Mouse (Mus musculus) layer of hippocampus, postnatal 25 days (tissue): ENCODE measurements at regions not wholly inside any gene's neighbourhood (a gene's known extent, or its start where the extent isn't known, plus 50 kb on each side); places are given as distances from the start of the nearest gene placed in this dataset.
"Not testable (repeated sequence)": the region's sequence is repeated elsewhere in the genome, so short reads cannot be mapped to it uniquely, and the experiment has no call there.

ENCODE experiments used
- DNase-seq, 2 experiments: peaks; one replicate each; pipeline ENCODE4 v3.0.0; 2022; ENCODE audit warnings: mixed read lengths in 2 of 2, low spot score in 1 of 2; ENCODE audit errors: extremely low spot score in 1 of 2

DNA sequence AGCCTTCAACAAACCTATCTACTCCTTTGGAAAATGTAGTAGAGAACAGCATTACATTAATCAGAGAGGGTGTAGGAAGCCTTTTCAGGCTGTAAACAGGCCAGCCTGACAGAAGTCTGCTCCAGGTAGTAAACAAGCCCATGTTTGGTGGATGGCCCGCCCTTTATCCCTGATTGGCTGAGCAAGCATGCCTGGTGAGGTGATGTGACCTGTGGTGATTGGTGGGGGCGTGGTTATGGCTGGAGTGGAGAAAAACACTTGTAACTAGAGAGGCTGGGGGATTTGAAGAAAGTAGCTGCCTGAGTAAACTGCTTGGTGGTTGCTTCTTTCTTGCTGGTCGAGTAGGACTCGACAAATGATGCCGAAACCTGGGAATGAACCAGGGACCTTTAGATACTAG lies 621.3 kb upstream of the Dsel start:
- not testable (repeated sequence) for DNase-seq

DNA sequence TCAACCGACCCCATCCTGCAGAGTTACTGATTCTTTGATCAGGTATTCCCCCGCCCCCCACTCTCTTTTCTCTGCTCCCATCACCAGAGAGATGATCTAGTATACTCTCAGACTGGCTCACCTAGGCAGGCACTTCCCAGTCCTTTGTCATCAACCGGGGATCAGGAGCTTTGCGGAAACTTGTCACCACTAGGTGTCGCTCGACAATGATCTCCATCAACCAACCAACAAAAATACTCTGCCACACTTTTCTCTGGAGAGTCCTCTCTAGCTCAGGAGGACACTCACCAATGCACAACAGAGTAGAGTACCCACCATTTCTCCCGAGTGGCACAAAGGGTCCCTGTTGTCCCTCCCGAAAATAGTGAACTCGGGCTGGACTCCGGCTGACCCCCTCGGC lies 591.3 kb upstream of the Dsel start:
- peak; percentile 17 to 72 for DNase-seq

DNA sequence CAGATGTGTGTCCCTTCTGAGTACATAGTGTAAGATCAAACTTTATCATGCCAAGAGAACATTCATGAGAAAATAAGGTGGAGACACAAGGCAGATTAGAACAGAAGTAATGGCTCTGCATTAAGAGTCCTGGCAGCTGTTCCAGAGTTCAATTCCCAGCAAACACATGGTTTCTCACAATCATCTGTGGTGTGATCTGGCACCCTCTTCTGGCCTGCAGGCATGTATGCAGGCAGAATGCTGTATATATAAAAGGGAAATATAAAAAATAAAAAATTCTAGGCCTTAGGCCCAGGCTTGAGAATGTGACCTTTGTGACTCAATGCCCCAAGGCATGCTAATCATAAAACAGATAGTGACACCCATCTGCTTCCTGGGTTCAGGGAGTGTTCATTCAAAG lies 587.7 kb upstream of the Dsel start:
- DNase-seq, result no peak

DNA sequence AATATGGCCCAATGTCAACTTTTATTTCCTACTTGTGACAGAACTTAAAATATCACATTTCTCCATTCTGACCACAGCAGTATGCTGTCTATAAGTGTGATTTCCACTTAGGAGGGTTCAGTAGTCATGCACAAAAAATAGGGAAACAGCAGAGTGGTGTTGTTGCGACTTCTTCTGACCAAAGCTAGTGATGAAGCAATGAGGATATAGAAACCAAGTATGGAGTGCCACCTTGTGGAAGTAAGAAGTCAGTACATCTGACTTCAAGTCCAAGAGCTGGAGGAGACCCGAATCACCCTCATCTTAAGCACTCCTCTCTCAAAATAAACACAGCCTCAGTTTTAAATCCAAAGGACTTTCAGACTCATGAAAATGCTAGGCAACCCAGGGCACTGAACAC lies 586.9 kb upstream of the Dsel start:
- no peak for DNase-seq

DNA sequence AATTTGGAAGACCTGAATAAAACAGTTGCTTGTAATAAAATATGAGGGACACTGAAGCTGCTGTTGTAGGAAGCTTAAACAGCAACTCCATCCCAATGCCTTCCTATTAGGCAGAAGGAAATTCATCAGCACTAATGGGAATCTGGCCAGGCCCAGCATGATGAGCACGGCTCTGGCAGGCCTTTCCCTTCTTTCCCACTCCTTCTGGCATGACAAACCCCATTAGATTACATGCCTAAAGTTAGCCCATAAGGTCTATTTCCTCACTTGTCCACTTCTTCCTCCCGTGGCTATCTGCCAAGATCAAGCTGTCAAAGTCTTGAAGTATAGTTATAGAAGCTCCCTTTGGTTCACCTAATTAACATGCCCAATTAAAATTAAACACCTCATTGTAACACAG lies 574.4 kb upstream of the Dsel start:
- no peak for DNase-seq

DNA sequence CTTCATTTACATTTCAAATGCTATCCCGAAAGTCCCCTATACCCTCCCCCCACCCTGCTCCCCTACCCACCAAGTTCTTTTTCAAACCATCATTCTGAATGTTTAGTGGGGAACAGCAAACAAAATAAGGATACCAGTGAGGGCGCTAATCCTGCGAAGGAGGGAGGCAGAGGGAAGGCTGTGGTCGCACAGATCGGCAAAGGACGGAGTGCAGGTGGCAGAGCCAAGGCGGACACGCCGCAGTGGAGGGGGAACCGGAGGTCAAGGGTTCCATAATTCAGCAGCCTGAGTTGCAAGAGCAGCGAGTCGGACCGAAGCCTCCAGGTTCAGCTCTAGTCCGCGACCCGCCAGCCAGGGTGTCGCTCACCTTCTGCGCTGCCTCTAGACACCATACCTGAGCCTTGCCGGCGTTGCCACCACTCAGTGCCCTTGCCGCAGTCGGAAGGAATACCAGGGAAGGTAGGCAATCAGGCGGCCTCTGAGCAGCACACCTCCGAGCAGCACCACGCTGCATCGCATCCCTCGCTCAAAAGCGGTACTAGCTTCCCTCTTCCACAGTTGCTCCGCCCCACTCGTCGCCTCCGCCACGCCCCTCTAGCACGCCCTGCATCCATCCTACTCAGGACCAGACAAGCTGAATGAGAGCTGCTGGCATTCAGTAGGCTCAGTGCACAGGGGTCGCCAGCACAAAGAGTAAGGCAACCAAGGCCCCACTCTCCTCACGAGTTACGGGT lies 551.8 kb upstream of the Dsel start:
- DNase-seq, result peak; percentile 14 to 18

DNA sequence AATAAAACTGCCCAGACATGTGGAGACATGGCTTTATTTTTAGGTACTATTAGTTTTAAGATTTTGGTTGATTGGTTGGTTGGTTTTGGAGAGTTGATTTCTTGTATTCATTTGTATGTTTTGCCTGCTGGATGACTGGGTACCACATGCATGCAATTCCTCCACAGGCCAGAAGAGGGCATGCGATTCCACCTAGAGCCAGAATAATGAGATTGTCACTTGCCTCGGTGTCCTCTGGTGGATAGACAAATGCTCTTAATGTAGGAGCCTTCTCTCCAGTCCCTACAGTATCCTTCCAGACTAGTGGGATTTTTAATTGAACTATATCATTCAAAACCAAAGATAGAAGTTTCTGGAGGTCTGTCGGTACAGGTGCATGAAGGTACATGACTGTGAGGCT lies 524.1 kb upstream of the Dsel start:
- DNase-seq, result peak; percentile 44 to 73

DNA sequence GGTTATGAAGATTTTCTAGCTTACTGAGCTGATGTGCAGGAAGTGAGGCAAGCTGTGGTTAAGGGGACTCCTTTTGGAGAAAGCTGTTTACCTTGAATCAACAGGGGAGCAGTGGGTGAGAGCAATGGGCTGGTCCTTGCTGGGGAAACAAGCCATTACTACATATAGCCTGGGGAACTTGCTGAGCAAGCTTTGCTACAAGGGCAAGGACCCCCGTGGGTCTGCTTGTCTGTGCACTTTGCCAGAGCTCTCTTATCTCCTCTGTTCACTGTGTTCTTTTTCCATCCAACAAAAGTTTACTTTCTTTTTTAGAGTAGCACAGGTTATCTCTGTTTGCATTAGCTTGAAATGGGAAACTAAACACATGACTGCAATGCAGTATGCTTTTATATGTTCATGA lies 519.3 kb upstream of the Dsel start:
- DNase-seq, result no peak

DNA sequence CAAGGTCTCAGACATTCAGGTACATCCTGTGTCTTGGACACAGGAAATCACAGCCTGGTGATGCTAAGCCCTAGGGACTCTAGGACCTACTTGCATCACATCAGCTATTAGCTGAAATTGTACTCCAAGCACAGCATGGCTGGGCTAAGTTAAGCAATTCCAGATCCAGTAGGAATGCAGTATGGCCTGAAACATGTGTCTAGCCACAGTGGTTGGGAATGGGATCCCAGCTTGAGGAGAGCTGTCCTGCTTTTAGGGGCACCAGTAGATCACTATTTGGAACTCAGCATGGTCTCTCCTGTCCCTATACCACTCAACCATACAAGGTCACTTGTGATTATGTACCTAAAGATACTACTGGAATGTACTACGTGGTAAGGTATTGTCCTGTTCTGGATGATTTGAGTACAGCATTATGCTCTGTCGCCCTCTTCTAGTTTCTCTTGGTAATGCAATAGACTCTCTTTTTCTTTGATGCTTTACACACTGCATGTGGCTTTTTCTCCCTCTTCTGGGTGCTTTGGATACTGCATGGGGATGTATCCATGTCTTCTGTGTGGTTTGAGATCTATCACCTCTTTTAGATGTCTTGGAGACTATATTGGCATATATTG lies 515.0 kb upstream of the Dsel start:
- peak in 1 of 2 experiments; percentile 46 for DNase-seq

DNA sequence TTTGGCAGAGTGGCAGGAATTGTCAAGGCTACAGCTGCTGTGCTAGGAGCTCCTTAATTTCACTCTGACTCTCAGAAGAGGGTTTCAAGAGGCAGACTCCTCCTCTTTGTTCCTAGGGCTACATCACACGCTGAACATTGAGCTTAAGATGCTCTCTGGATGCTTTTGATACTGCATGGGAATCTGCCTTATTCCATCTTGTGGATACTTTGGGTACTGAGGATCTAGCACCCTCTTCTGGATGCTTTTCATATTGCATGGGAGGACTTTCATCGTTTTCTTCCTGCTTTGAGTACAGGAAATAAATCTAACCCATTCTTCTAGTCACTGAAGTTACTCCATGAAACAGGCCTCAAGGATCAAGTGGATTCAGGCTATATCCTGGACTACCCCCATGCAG lies 513.9 kb upstream of the Dsel start:
- peak in 1 of 2 experiments; percentile 35 for DNase-seq

DNA sequence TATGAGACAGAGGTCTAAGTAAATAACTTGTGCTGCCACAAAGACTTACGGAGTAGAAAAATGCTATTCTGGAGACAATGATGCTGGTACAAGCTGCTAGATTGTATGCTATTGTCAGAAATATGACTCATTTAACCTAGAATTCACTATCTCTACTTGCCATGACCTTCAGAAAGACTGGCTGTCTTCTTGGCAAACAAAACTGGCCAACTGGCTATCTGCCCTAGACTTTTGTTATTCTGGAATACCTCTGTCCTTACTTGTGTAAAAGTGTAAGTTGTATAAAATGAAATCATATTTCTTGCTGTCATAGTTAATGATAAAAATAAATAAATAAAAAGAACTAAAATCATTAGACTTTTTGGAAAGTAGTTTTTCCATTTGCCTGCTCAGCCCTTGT lies 491.1 kb upstream of the Dsel start:
- no peak for DNase-seq
